Mouse (Mus musculus): Measurements from ENCODE around the gene Bicdl2. TPM values are rescaled to one million over a fixed set of nuclear protein-coding genes. Genes with fewer than 3 reads are reported as not detected.
A peak's percentile ranks its signal among the peaks of the same experiment; 100 is the strongest.

Gene Bicdl2
- polyA plus RNA-seq, 1 experiment = 0.49 TPM

DNA sequence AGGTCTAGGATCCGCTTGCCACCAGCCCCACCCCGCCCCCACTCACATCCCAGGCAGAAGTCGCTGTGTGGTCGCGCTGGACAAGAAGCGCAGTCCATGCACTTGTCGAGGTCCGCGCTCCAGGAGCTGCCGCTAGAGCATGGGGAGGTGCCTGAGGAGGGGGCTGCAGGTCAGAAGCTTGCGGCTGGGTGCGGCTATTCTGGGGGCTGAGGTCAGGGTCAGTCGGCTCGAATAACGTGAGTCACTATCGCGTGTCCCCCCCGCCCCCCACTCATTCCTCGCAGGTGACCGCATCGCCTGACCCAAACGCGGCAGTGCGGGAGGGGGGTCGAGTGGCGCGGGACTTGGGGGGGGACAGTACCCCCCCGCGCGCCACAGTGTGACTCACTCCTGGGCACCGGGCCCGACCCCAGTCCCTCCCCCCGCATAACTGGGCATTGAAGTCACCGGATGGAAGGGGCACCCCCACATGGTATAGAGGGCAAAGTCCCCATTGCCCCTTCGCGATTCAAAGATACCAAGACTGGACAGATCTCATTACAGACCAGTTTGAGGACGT lies 16.2 kb downstream of the Bicdl2 start:
- H3K27me3 ChIP-seq (ENCODE audit: control insufficient read depth, insufficient read depth, low read length) = peaks cover 9% of the 10 kb centered on the region; the same call in 1 of the 2 replicates
- peak; percentile 35 for DNase-seq
- peak overlapping the region; percentile 74 for H3K4me3 ChIP-seq (ENCODE audit: control insufficient read depth, insufficient read depth, low read length)
- H3K36me3 ChIP-seq (ENCODE audit: control insufficient read depth, insufficient read depth, low read length) = no peaks in the 10 kb centered on the region
- no peak overlapping the region for H3K27ac ChIP-seq (ENCODE audit: control insufficient read depth, insufficient read depth, low read length)
- TF ChIP-seq CTCF (IDR thresholded peaks at IDR 0.05; ENCODE audit: borderline replicate concordance, control insufficient read depth, extremely low read depth, insufficient read depth, low read length, poor library complexity) (no peak), POLR2A (IDR thresholded peaks at IDR 0.05; ENCODE audit: control insufficient read depth, extremely low read depth, insufficient read depth, low read length, poor library complexity) (no peak)
- peaks cover 24% of the 10 kb centered on the region for H3K4me1 ChIP-seq (replicated peaks; ENCODE audit: control insufficient read depth, insufficient read depth, low read length)
- WGBS = under 1% methylated on average over 37 of the region's 37 CpGs

DNA sequence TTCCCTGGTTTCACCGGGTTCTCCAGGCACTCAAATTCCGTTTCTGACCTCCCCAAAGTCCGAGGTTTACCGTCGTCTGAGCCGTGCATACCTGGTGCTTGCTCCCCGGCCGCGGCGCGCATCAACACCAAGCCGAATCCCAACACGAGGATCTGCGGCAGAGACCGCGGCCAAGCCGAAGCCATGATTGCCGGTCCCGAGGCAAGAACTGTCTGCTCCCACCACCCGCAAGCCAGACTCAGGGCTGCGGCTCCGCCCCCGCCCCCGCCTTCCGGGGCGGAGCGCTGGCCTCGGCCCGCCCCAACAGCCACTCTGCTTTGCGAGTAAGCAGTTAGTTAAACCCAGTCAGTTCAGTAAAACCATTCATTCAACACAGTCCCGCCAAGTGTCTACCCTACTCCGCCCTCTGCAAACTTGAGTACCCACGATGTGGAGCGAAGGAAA lies 17.0 kb downstream of the Bicdl2 start, which contains the start of gene Tnfrsf12a:
Gene Tnfrsf12a, minus strand, starts transcription at position 233 of the 444 bp plus-strand sequence.
- Histone ChIP-seq H3K27ac (ENCODE audit: control insufficient read depth, insufficient read depth, low read length) (no peak within 1 kb of the TSS), H3K36me3 (ENCODE audit: control insufficient read depth, insufficient read depth, low read length) (no peaks in the 10 kb centered on the region), H3K4me1 (replicated peaks; ENCODE audit: control insufficient read depth, insufficient read depth, low read length) (peaks cover 24% of the 10 kb centered on the region), H3K4me3 (ENCODE audit: control insufficient read depth, insufficient read depth, low read length) (peak within 1 kb of the TSS; percentile 74), H3K27me3 (ENCODE audit: control insufficient read depth, insufficient read depth, low read length) (peaks cover 9% of the 10 kb centered on the region; the same call in 1 of the 2 replicates)
- TF ChIP-seq CTCF (IDR thresholded peaks at IDR 0.05; ENCODE audit: borderline replicate concordance, control insufficient read depth, extremely low read depth, insufficient read depth, low read length, poor library complexity) (0 out of 2 replicates have a peak, but pooled peaks have one; percentile 31), POLR2A (IDR thresholded peaks at IDR 0.05; ENCODE audit: control insufficient read depth, extremely low read depth, insufficient read depth, low read length, poor library complexity) (peak; percentile 79)
- WGBS = under 1% methylated on average over 34 of the region's 34 CpGs
- peak; percentile 88 for DNase-seq

DNA sequence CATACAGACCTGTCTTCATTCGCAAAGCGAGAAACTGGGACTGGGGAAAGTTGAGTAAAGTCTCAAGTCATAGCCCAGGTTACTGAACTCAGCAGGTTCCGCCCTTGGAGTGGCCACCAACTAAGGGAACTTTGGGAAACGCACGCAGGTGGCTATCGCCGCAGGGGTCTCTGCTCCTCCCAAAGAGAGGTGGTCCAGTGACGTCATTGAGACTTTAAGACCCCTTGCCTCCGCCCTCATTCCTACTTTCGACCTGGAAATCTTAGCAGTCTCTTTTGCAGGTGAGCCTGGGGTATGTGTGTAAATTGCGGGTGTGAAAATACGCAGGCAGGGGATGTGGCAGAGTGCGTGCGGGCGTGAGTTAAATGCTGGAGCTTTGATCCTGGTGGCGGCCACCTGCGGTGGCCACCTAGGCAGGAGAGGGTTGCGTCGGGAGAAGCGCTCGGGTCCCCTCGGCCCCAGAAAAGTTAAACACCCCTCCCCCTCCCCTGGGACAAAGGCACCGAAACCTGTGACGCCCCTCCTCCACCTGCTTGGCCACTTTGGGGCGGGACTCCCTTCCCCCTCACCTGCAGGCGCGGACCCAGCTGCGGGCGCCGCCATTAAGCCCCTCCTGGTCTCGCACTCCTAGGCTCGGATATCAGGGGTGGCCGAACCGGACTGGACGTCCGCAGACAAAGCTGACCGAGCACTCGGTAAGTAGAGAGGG lies 19.0 kb downstream of the Bicdl2 start, which contains the start of gene Cldn6:
Gene Cldn6, plus strand, starts transcription at position 123 of the 709 bp plus-strand sequence.
- peaks cover 19% of the 10 kb centered on the region for H3K4me1 ChIP-seq (replicated peaks; ENCODE audit: control insufficient read depth, insufficient read depth, low read length)
- H3K36me3 ChIP-seq (ENCODE audit: control insufficient read depth, insufficient read depth, low read length) = no peaks in the 10 kb centered on the region
- no peak within 1 kb of the TSS for H3K4me3 ChIP-seq (ENCODE audit: control insufficient read depth, insufficient read depth, low read length)
- WGBS = 21% methylated on average over 38 of the region's 38 CpGs
- no peak within 1 kb of the TSS for H3K27ac ChIP-seq (ENCODE audit: control insufficient read depth, insufficient read depth, low read length)
- DNase-seq = no peak
- peaks cover 9% of the 10 kb centered on the region; the same call in 1 of the 2 replicates for H3K27me3 ChIP-seq (ENCODE audit: control insufficient read depth, insufficient read depth, low read length)
- TF ChIP-seq CTCF (IDR thresholded peaks at IDR 0.05; ENCODE audit: borderline replicate concordance, control insufficient read depth, extremely low read depth, insufficient read depth, low read length, poor library complexity) = no peak
- no peak for TF ChIP-seq POLR2A (IDR thresholded peaks at IDR 0.05; ENCODE audit: control insufficient read depth, extremely low read depth, insufficient read depth, low read length, poor library complexity)

DNA sequence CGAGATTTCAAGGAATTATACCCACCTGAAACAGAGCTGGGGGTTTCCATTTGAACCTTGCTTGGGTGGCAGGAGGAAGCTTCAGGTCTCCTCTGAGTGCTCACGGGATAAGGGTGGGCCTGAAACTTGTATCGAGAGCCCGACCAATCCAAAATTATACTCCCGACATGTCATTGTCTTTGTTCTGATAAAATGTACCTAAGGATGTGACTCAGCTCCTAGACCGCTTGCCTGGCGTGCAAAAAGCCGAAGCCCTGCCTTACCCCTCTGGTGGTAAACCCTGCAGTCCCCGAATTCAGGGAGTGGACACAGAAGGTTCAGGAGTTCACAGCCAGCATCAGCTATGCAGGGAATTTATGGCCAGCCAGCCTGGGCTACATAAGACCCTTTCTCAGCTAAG lies 20.0 kb downstream of the Bicdl2 start:
- no peak for DNase-seq
- H3K4me3 ChIP-seq (ENCODE audit: control insufficient read depth, insufficient read depth, low read length) = no peak overlapping the region
- peaks cover 9% of the 10 kb centered on the region; the same call in 1 of the 2 replicates for H3K27me3 ChIP-seq (ENCODE audit: control insufficient read depth, insufficient read depth, low read length)
- TF ChIP-seq POLR2A (IDR thresholded peaks at IDR 0.05; ENCODE audit: control insufficient read depth, extremely low read depth, insufficient read depth, low read length, poor library complexity) (no peak), CTCF (IDR thresholded peaks at IDR 0.05; ENCODE audit: borderline replicate concordance, control insufficient read depth, extremely low read depth, insufficient read depth, low read length, poor library complexity) (no peak)
- H3K27ac ChIP-seq (ENCODE audit: control insufficient read depth, insufficient read depth, low read length) = no peak overlapping the region
- no peaks in the 10 kb centered on the region for H3K36me3 ChIP-seq (ENCODE audit: control insufficient read depth, insufficient read depth, low read length)
- H3K4me1 ChIP-seq (replicated peaks; ENCODE audit: control insufficient read depth, insufficient read depth, low read length) = peaks cover 19% of the 10 kb centered on the region
- WGBS = 88% methylated on average over 9 of the region's 9 CpGs

DNA sequence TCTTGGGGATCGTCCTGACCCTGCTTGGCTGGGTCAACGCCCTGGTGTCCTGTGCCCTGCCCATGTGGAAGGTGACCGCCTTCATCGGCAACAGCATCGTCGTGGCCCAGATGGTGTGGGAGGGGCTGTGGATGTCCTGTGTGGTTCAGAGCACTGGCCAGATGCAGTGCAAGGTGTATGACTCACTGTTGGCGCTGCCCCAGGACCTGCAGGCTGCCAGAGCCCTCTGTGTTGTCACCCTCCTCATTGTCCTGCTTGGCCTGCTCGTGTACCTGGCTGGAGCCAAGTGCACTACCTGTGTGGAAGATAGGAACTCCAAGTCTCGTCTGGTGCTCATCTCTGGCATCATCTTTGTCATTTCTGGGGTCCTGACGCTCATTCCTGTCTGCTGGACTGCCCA lies 20.8 kb downstream of the Bicdl2 start:
- no peak for DNase-seq
- H3K27me3 ChIP-seq (ENCODE audit: control insufficient read depth, insufficient read depth, low read length) = peaks cover 9% of the 10 kb centered on the region; the same call in 1 of the 2 replicates
- no peak overlapping the region for H3K27ac ChIP-seq (ENCODE audit: control insufficient read depth, insufficient read depth, low read length)
- no peak for TF ChIP-seq CTCF (IDR thresholded peaks at IDR 0.05; ENCODE audit: borderline replicate concordance, control insufficient read depth, extremely low read depth, insufficient read depth, low read length, poor library complexity)
- no peak for TF ChIP-seq POLR2A (IDR thresholded peaks at IDR 0.05; ENCODE audit: control insufficient read depth, extremely low read depth, insufficient read depth, low read length, poor library complexity)
- WGBS = 80% methylated on average over 10 of the region's 10 CpGs
- H3K4me1 ChIP-seq (replicated peaks; ENCODE audit: control insufficient read depth, insufficient read depth, low read length) = peaks cover 13% of the 10 kb centered on the region
- no peaks in the 10 kb centered on the region for H3K36me3 ChIP-seq (ENCODE audit: control insufficient read depth, insufficient read depth, low read length)
- no peak overlapping the region for H3K4me3 ChIP-seq (ENCODE audit: control insufficient read depth, insufficient read depth, low read length)

DNA sequence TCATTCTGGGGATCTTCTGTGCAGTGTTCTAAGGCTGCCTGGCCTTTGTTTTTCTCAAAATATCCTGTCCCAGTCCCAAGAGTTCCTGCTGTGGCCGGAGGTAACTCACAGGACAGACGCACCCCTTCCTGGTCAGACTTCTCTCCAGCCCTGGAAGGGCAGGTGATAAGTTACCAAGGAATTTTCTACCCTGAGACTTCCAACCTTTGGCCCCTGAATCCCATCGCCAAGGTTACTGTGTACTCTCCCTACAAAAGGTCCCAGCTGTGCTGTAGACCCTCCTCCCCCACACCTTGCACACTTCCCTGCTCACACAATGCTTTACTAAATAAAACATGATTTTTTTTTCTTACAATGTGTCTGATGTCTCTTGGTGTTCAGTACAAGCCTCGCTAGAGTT lies 21.8 kb downstream of the Bicdl2 start:
- no peak overlapping the region for H3K27ac ChIP-seq (ENCODE audit: control insufficient read depth, insufficient read depth, low read length)
- WGBS = 85% methylated on average over 4 of the region's 4 CpGs
- H3K36me3 ChIP-seq (ENCODE audit: control insufficient read depth, insufficient read depth, low read length) = no peaks in the 10 kb centered on the region
- no peak for DNase-seq
- no peak overlapping the region for H3K4me3 ChIP-seq (ENCODE audit: control insufficient read depth, insufficient read depth, low read length)
- H3K4me1 ChIP-seq (replicated peaks; ENCODE audit: control insufficient read depth, insufficient read depth, low read length) = peaks cover 3% of the 10 kb centered on the region
- no peak for TF ChIP-seq CTCF (IDR thresholded peaks at IDR 0.05; ENCODE audit: borderline replicate concordance, control insufficient read depth, extremely low read depth, insufficient read depth, low read length, poor library complexity)
- TF ChIP-seq POLR2A (IDR thresholded peaks at IDR 0.05; ENCODE audit: control insufficient read depth, extremely low read depth, insufficient read depth, low read length, poor library complexity) = no peak
- H3K27me3 ChIP-seq (ENCODE audit: control insufficient read depth, insufficient read depth, low read length) = peaks cover 7% of the 10 kb centered on the region; the same call in 1 of the 2 replicates
